Mouse (Mus musculus) layer of hippocampus, postnatal 10 days (tissue): ENCODE data around the gene Zzef1. TPM values are rescaled to one million over a fixed set of nuclear protein-coding genes. Genes with fewer than 3 reads are reported as not detected.

Source experiments
- DNase-seq, 2 experiments: peaks; one replicate each; pipeline ENCODE4 v3.0.0; 2021; ENCODE audit warnings: low spot score in 2 of 2
- total RNA-seq, 2 experiments: library from RNA; stranded (reverse); gene quantifications; 2 replicates each; pipeline ENCODE4 v1.2.3; 2021

Gene Zzef1
- total RNA-seq, 2 experiments from 2014 or later: 47.4 to 52.0 TPM

GRCm38 (mm10) chr11:72892623-72893022, 96.6 kb downstream of the Zzef1 start:
- DNase-seq: no peak

DNA sequence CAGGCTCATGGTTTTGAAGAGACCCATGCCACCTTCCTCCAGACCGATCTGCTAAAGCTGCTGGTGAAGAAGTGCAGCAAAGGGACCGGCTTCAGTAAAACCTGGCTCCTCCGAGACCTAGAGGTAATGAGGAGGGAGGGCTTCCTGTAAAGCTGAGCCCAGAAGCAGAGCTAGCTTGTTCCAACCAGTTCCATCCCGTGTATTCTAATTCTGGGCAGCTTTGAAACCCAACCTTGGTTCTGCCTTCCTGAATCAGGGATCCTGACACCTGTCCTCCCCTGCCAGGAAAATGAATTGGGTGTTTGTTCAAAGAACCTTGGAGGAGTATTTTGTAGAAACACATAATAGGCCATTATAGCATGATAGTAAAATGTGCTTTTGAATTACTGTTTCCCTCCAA, 112.4 kb downstream of the Zzef1 start:
- DNase-seq: no peak

DNA sequence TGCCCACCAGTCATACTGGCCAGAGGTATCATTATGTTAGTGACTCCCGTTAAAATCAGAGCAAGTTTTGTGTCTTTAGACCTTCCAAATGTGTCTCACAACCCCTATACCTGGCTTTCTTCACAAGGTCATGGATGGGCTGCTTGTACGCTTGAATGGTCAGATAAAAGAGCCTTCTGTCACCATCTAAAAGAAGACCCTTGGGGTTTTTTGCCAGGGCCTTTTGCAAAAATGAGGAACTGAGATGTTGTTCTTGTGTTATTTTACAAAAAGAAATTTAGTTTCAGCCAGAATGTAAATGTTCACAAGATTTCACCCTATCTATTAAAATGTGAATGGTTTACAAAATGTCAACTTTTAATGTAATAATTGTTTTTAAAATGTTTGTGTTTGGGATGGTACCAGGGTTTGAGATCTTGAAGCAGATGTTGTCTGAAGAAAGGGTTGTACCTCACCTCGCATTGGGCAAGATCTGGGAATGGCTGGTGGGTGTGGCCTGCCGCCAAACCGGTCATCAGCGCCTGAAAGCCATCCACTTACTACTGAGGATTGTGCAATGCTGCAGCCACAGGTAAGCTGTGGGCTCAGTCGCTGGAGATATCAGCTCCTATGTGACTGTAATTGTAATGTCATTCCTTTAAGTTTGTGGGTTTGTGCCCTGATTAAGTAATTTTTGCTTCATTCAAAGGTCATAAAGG, 121.4 kb downstream of the Zzef1 start:
- no peak for DNase-seq

GRCm38 (mm10) chr11:72923116-72923515, 127.1 kb downstream of the Zzef1 start:
- DNase-seq: no peak

DNA sequence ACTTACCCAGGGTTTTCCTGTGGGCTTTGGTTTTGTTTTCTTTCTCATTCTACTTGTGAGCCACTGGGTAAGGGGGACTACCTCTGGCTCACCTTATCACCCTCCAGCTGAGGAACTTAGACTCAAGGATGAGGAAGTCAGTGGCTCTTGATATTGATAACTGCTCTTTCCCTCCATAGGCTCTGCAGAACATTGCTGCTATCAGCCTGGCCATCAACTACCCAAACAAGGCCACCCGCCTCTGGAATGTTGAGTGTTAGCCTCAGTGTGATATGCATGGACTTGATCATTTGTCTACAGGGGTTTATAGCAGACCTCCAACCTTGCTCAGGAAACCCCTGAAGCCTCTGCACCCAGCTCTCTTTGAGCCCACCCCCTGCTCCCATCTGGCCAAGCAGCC, 128.4 kb downstream of the Zzef1 start:
- DNase-seq: no peak

- no peak for DNase-seq
These were observed 129.0 kb downstream of the Zzef1 start for GRCm38 (mm10) chr11:72925067-72925466.

- DNase-seq: peak; percentile 64 to 69
These were observed 130.3 kb downstream of the Zzef1 start for GRCm38 (mm10) chr11:72926226-72926890.

- no peak for DNase-seq
These were observed 132.5 kb downstream of the Zzef1 start for GRCm38 (mm10) chr11:72928516-72928915.

GRCm38 (mm10) chr11:72940208-72941143, 144.4 kb downstream of the Zzef1 start:
- peak; percentile 56 for DNase-seq

DNA sequence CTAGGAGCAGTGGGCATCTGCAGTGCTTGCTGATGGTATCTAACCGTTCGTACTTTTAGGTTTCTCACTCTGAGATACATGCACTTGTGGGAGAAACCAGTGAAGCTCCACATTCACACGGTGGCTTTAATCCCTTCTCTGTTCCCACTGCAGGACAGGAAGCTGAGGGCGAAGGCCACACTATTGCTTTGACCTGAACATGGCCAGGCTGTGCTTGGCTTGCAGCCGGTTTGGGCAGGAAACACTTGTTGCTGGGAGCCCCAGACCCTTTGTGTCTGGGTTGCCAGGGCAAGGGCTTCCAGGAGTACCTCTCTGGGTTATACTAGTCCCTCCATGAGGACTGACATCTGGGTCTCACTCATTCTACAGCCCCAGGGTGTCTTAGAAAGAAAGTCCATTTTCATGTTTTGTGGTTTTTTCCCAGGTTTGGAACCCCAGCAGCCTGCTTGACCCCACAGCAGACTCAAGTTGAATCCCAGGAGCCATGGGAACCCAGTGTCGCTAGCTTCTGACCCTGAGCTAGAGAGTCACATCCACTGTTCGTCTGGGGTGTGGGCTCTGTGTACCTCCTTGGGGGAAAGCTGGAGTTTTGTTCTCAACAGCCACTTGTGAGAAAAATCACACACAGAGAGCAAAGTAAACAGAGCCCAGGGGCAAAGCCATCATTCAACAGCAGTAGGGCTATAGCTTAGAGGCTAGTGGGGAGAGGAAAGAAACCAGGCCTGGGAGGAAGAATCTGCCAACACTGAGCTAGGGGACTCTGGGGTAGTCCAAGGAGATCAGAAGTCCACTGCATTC, 149.2 kb downstream of the Zzef1 start:
- no peak for DNase-seq

DNA sequence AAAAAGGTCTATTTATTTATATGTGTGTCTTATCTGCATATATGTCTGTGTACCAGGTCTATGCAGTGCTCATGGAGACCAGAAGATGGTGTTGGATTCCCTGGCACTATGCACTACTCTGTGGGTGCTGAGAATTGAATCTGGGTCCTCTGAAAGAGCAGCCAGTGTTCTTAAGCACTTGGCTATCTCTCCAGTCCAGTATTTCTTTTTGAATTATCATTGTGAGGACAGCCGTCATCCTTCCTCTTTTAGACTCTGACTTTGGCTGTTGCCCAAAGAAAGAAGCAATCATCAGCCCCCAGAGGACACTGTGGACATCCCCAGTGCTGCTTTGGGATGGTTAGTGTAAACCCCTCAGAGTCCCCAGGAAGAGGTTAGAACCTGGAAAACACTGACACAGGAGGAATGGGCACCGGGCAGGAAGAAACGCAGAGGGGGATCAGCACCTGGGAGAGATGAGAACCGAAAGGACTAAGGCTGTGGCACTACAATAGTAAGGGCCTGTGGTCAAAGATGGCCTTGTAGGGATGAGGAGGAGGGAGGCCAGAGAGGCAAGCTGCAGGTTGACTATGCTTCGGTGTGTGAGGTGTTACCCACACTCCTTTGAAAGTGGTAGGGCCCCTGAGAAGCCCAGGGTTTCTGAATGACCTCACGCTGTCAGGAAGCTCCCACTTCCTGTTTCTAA, 150.0 kb downstream of the Zzef1 start:
- DNase-seq: no peak

- no peak for DNase-seq
These were observed 150.6 kb downstream of the Zzef1 start for GRCm38 (mm10) chr11:72946560-72947119.

DNA sequence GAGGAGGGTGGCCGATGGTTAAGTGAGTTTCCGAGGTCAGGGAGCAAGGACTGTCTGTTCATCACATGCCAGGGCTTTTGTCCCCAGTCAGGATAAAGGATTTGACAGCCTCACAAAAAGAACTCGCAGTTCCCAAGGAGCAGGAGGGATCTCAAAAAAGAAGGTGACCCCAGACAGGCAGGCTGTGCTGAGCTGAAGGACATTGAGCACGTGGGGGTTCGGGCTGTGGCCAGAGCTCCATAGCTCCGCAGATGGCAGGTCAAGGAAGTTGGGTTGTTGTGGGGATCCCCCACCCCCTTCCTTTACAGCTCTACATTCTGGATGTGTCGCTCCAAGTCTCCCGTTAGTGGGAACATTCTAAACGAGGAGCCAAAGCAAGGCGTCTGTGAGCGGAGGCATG, 151.8 kb downstream of the Zzef1 start:
- DNase-seq: no peak

DNA sequence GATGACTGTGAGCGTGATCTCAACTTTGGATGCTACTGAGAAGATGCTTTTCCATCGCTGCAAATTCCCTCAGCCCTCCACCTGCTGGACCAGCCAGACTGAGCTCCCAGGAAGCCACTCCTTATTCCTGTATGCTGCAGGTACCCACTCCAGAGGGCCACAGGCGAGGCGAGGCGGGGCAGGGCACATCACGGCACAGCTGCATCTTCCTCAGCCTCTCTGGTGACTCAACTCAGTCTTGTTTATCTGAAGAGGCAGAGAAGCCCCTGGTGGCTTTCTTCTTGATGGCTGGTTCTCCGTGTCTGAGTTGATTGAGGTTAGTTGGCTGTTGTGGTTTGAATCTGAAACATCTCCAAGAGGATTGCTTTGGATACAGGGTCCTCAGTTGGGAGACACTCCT, 152.2 kb downstream of the Zzef1 start:
- no peak for DNase-seq

DNA sequence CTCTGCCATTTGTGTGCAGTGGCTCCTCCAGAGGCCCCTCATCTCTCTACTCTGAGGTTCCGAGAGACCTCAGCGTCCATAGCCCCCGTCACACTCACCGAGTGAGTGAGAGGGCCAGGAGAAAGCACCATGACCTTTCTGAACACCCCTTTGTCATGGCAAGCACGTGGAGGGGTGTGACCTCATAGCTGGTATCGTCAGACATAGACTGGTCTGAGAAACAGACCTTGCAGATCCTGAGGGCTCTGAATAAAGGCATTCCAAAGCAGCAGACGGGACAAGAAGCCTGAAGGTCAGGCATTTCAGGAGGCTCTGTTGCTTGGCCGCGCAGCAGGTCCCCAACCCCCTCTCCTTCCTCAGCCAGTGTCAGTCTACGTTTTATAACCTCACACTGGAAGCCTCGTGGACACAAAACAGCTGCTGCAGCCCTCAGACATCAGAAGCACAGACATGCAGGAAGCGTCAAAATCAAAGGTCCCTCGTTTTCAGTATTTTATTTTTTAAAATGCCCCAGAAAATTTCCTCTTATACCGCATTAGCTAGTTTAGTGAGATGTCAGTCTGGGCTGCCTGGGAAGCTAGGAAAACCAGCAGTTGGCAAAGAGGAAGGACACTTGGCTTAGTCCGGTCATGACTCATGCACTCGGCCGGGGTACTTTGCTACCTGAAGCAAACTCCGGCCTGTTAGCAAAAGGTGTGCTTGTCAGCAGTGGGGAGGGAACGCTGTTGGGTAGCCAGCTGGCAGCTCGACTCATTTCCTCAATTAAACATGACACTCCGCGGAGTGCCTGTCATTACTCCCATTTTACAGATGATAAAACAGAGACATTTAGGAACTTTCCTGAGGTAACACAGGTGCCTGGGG, 155.3 kb downstream of the Zzef1 start:
- DNase-seq: no peak

DNA sequence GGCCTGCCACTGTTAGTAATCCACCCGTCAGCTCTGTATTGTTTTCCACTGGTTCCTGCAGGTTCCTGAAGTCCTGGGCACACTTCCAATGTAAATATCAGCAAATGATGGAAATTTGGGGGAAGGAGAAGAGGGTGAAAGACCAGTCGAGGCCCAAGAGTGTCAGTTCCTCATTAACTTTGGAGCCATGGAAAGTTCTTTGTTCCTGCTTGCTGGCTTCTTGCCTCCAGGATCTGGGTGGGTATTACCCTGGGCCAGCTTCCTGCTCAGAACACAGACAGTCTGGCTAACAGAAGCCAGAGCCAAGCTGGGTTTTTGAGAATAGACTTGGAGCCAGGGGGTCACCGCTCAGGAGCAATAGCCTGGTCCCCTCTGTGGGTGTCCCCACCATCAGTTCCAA, 156.2 kb downstream of the Zzef1 start:
- no peak for DNase-seq

DNA sequence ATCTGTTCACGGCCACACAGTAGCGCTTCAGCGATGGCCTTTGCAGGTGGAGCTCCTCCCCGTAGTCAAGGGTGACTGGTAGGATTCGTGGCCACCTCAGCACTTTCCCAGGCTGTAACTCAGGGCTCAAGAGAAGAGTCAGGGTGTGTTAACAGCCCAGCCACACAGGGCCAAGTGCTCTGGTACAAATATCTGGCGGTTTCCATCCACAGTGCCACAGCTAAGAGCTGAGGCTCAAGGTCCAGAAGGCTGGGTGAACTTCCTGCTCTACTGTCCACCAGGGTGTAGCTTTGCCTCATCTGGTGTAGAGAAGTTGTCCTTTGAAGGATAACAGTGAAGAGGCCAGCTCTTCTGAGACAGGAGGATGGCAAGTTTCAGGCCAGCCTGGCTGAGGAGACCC, 156.7 kb downstream of the Zzef1 start:
- no peak for DNase-seq

DNA sequence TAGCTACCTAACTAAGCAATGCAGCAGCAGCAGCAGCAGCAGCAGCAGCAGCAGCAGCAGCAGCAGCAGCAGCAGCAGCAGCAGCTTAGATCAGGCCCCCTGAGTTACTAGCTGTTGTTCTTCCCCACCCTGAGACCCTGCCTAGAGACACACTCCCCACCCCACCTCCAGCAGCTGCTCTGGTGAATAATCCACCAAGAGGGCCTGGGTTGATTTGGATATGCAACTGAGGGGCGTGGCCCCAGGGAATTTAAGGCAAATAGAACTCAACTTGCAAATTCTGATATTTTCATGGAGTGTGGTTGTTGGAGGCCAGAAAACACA, 157.1 kb downstream of the Zzef1 start:
- DNase-seq: no peak

DNA sequence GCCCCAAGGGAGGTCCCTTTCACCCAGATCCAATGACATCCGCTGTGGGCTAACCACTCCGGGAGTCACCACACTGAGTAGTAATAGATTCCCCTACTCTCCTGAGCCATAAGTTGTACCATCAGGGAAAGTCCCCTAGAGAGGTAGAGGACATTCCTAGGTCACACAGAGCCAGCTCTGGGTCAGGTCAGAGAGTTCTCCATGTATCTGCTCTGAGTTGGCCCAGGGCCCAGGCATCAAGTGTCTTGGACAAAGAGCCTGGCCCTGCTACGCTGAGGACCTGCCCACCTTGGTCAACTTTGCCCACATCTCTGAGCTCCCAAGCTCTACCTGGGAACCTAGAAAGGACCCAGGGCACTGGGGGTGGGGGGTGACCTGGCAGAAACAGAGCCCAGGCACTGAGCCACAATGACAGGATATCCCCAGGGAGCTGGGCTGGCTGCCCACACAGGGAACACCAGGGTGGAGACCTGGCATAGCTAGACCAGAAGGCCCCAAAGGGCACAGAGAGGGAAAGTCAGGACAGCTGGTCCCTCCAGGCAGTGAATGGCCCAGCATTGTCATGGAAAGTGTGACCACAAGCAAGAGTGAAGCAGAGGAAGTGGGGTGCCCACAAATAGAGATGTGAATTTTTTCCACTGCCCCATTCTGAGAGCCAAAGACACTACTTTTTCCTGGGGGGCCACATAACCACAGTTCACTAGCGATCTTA, 157.6 kb downstream of the Zzef1 start:
- no peak for DNase-seq
